Mouse (Mus musculus): ENCODE data around the gene Robo1.

The Robo1 gene

GRCm38 (mm10) chr16:72737154-72737553 is 429.0 kb downstream of the Robo1 start:
- DNase-seq (ENCODE audit: low spot score in 2 of 2) = peak in 1 of 2 experiments; percentile 46

- no peak for DNase-seq (ENCODE audit: low spot score in 2 of 2)
These were observed 432.1 kb downstream of the Robo1 start for GRCm38 (mm10) chr16:72740218-72740617.

- no peak for DNase-seq (ENCODE audit: low spot score in 2 of 2)
These were observed 439.6 kb downstream of the Robo1 start for GRCm38 (mm10) chr16:72747696-72748095.

GRCm38 (mm10) chr16:72765128-72765913 is 457.2 kb downstream of the Robo1 start:
- no peak for DNase-seq (ENCODE audit: low spot score in 2 of 2)

GRCm38 (mm10) chr16:72769214-72769834 is 461.2 kb downstream of the Robo1 start:
- no peak for DNase-seq (ENCODE audit: low spot score in 2 of 2)

- DNase-seq (ENCODE audit: low spot score in 2 of 2) = no peak
These were observed 464.2 kb downstream of the Robo1 start for GRCm38 (mm10) chr16:72772348-72772747.

GRCm38 (mm10) chr16:72773034-72773433 is 464.9 kb downstream of the Robo1 start:
- no peak for DNase-seq (ENCODE audit: low spot score in 2 of 2)

- no peak for DNase-seq (ENCODE audit: low spot score in 2 of 2)
These were observed 470.4 kb downstream of the Robo1 start for GRCm38 (mm10) chr16:72778520-72778919.

GRCm38 (mm10) chr16:72782171-72782570 is 474.1 kb downstream of the Robo1 start:
- DNase-seq (ENCODE audit: low spot score in 2 of 2) = no peak

- DNase-seq (ENCODE audit: low spot score in 2 of 2) = no peak
These were observed 478.0 kb downstream of the Robo1 start for GRCm38 (mm10) chr16:72786079-72786478.

- DNase-seq (ENCODE audit: low spot score in 2 of 2) = no peak
These were observed 478.5 kb downstream of the Robo1 start for GRCm38 (mm10) chr16:72786636-72787035.

GRCm38 (mm10) chr16:72788017-72788416 is 479.9 kb downstream of the Robo1 start:
- DNase-seq (ENCODE audit: low spot score in 2 of 2) = no peak

- no peak for DNase-seq (ENCODE audit: low spot score in 2 of 2)
These were observed 483.1 kb downstream of the Robo1 start for GRCm38 (mm10) chr16:72791181-72791705.

- DNase-seq (ENCODE audit: low spot score in 2 of 2) = peak; percentile 60 to 62
These were observed 486.7 kb downstream of the Robo1 start for GRCm38 (mm10) chr16:72794692-72795378.

GRCm38 (mm10) chr16:72795379-72795712 is 487.2 kb downstream of the Robo1 start:
- no peak for DNase-seq (ENCODE audit: low spot score in 2 of 2)

GRCm38 (mm10) chr16:72798405-72798949 is 490.4 kb downstream of the Robo1 start:
- DNase-seq (ENCODE audit: low spot score in 2 of 2) = no peak

GRCm38 (mm10) chr16:72800121-72800749 is 492.1 kb downstream of the Robo1 start:
- DNase-seq (ENCODE audit: low spot score in 2 of 2) = peak; percentile 50 to 53

GRCm38 (mm10) chr16:72800788-72801187 is 492.7 kb downstream of the Robo1 start:
- no peak for DNase-seq (ENCODE audit: low spot score in 2 of 2)

- no peak for DNase-seq (ENCODE audit: low spot score in 2 of 2)
These were observed 500.2 kb downstream of the Robo1 start for GRCm38 (mm10) chr16:72808351-72808750.

- DNase-seq (ENCODE audit: low spot score in 2 of 2) = no peak
These were observed 502.8 kb downstream of the Robo1 start for GRCm38 (mm10) chr16:72810942-72811341.

GRCm38 (mm10) chr16:72811494-72811893 is 503.4 kb downstream of the Robo1 start:
- DNase-seq (ENCODE audit: low spot score in 2 of 2) = no peak

GRCm38 (mm10) chr16:72811908-72812307 is 503.8 kb downstream of the Robo1 start:
- DNase-seq (ENCODE audit: low spot score in 2 of 2) = no peak
